Mouse (Mus musculus): ENCODE results near the gene Arhgef17. TPM values are rescaled to one million over a fixed set of nuclear protein-coding genes. Genes with fewer than 3 reads are reported as not detected.

The Arhgef17 gene
- polyA plus RNA-seq, 1 experiment from 2014 or later: 22.5 TPM

- Histone ChIP-seq H3K9me3 (ENCODE audit: low read depth, low read length) (no peaks in the 10 kb centered on the region), H3K27me3 (ENCODE audit: insufficient read depth, low read length) (no peaks in the 10 kb centered on the region), H3K27ac (ENCODE audit: low read depth) (no peak overlapping the region), H3K4me2 (no peak overlapping the region), H3K36me3 (ENCODE audit: insufficient read depth) (peaks cover 25% of the 10 kb centered on the region), H3K9ac (no peak overlapping the region), H3K4me3 (ENCODE audit: low read depth, low read length) (no peak overlapping the region), H3K4me1 (ENCODE audit: insufficient read depth) (no peaks in the 10 kb centered on the region)
- 63% methylated on average over 4 of the region's 4 CpGs for WGBS
- ATAC-seq (ENCODE audit: insufficient read depth): no peak; the same call in 1 of the 2 replicates
- TF ChIP-seq CTCF (IDR thresholded peaks at IDR 0.05; ENCODE audit: low read depth): no peak
- DNase-seq: no peak
Observed at GRCm38 (mm10) chr7:100868551-100868950, 63.4 kb downstream of the Arhgef17 start.

DNA sequence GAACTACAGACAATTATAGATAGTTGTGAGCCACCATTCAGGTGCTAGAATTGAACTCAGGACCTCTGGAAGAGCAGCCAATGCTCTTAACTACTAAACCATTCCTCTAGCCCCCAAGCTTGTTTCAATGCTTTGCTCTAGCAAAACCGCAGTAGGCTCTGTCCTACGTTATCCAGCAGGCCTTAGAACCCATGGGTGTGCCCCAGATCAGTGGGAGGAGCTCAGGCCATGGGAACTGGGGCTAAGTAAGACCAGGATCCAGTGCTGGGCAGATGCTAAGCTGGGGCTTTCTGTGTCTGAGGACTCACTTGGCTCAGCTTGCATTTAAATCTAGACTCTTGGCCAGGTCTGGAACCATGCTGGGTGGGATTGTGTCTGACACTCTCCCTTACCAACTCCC, 64.3 kb downstream of the Arhgef17 start:
- no peak overlapping the region for H3K4me2 ChIP-seq
- H3K9me3 ChIP-seq (ENCODE audit: low read depth, low read length): no peaks in the 10 kb centered on the region
- H3K4me3 ChIP-seq (ENCODE audit: low read depth, low read length): no peak overlapping the region
- no peak overlapping the region for H3K27ac ChIP-seq (ENCODE audit: low read depth)
- H3K27me3 ChIP-seq (ENCODE audit: insufficient read depth, low read length): no peaks in the 10 kb centered on the region
- no peak overlapping the region for H3K9ac ChIP-seq
- H3K4me1 ChIP-seq (ENCODE audit: insufficient read depth): no peaks in the 10 kb centered on the region
- no peak for ATAC-seq (ENCODE audit: insufficient read depth)
- DNase-seq: no peak
- peaks cover 15% of the 10 kb centered on the region for H3K36me3 ChIP-seq (ENCODE audit: insufficient read depth)
- 40% methylated on average over 2 of the region's 2 CpGs for WGBS
- no peak for TF ChIP-seq CTCF (IDR thresholded peaks at IDR 0.05; ENCODE audit: low read depth)

DNA sequence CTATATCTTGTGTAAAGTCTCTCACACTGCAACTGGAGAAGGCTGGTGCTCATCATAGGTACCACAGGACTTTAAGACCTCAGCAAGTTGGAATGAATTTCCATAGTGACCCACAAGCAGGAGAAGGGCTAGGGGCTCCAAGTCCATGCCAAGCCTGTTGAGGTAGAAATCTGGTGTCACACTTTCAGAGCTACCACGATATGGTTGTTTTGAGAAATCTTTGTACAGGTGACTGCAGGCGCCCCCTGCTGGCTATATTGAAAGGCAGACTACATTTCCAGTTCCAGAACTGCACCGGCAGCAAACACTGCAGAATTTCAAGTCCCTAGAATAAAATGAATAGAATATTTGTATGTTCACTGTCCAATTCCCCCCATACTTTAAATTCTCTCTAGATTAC, 65.2 kb downstream of the Arhgef17 start:
- no peak for ATAC-seq (ENCODE audit: insufficient read depth)
- H3K27ac ChIP-seq (ENCODE audit: low read depth): no peak overlapping the region
- 7% methylated on average over 3 of the region's 3 CpGs for WGBS
- peak; percentile 80 for TF ChIP-seq CTCF (IDR thresholded peaks at IDR 0.05; ENCODE audit: low read depth)
- peak; percentile 84 for DNase-seq
- H3K4me2 ChIP-seq: no peak overlapping the region
- H3K4me1 ChIP-seq (ENCODE audit: insufficient read depth): peaks cover 6% of the 10 kb centered on the region; the same call in 1 of the 2 replicates
- no peak overlapping the region for H3K4me3 ChIP-seq (ENCODE audit: low read depth, low read length)
- no peak overlapping the region for H3K9ac ChIP-seq
- H3K36me3 ChIP-seq (ENCODE audit: insufficient read depth): peaks cover 7% of the 10 kb centered on the region
- H3K9me3 ChIP-seq (ENCODE audit: low read depth, low read length): no peaks in the 10 kb centered on the region
- no peaks in the 10 kb centered on the region for H3K27me3 ChIP-seq (ENCODE audit: insufficient read depth, low read length)

- peak within 1 kb of the TSS; percentile 77 for H3K4me3 ChIP-seq (ENCODE audit: low read depth, low read length)
- under 1% methylated on average over 79 of the region's 91 CpGs for WGBS
- H3K9me3 ChIP-seq (ENCODE audit: low read depth, low read length): no peaks in the 10 kb centered on the region
- peak within 1 kb of the TSS; percentile 79 for H3K27ac ChIP-seq (ENCODE audit: low read depth)
- ATAC-seq (ENCODE audit: insufficient read depth) (peak; percentile 88), DNase-seq (peak; percentile 98)
- H3K36me3 ChIP-seq (ENCODE audit: insufficient read depth): no peaks in the 10 kb centered on the region
- peak; percentile 88 for TF ChIP-seq CTCF (IDR thresholded peaks at IDR 0.05; ENCODE audit: low read depth)
- peaks cover 7% of the 10 kb centered on the region; the same call in 1 of the 2 replicates for H3K4me1 ChIP-seq (ENCODE audit: insufficient read depth)
- peak within 1 kb of the TSS; percentile 96 for H3K4me2 ChIP-seq
- H3K9ac ChIP-seq: peak within 1 kb of the TSS; percentile 75
- H3K27me3 ChIP-seq (ENCODE audit: insufficient read depth, low read length): no peaks in the 10 kb centered on the region
Observed at GRCm38 (mm10) chr7:100862828-100863638, 68.9 kb downstream of the Arhgef17 start, which contains the start of gene Relt. Relt (minus strand) TSS chr7:100863446.

DNA sequence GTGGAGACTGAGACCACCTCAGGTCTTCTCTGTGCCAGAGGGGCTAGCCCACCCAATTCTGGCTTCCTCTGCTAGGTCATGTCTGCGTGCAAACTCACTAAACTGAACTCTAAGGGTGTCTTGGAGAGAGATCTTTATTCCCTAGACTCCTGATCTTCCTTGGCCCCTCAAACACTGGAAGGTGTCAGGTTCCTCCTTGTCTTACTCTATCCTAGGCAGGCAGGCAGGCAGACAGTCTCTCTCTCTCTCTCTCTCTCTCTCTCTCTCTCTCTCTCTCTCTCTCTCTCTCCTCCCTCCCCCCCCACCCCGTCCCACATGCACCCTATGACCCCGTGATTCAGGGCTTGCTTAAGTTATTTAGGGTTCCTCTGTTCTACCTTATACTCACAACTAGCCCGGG, 69.6 kb downstream of the Arhgef17 start:
- peak overlapping the region; percentile 79; the same call in 1 of the 2 replicates for H3K27ac ChIP-seq (ENCODE audit: low read depth)
- H3K4me1 ChIP-seq (ENCODE audit: insufficient read depth): peaks cover 7% of the 10 kb centered on the region; the same call in 1 of the 2 replicates
- H3K9me3 ChIP-seq (ENCODE audit: low read depth, low read length): no peaks in the 10 kb centered on the region
- no peaks in the 10 kb centered on the region for H3K27me3 ChIP-seq (ENCODE audit: insufficient read depth, low read length)
- no peak for DNase-seq
- WGBS: 9% methylated on average over 4 of the region's 4 CpGs
- peak overlapping the region; percentile 77 for H3K4me3 ChIP-seq (ENCODE audit: low read depth, low read length)
- ATAC-seq (ENCODE audit: insufficient read depth): peak; percentile 11; the same call in 1 of the 2 replicates
- no peak for TF ChIP-seq CTCF (IDR thresholded peaks at IDR 0.05; ENCODE audit: low read depth)
- H3K36me3 ChIP-seq (ENCODE audit: insufficient read depth): no peaks in the 10 kb centered on the region
- H3K9ac ChIP-seq: peak overlapping the region; percentile 75
- H3K4me2 ChIP-seq: peak overlapping the region; percentile 96

DNA sequence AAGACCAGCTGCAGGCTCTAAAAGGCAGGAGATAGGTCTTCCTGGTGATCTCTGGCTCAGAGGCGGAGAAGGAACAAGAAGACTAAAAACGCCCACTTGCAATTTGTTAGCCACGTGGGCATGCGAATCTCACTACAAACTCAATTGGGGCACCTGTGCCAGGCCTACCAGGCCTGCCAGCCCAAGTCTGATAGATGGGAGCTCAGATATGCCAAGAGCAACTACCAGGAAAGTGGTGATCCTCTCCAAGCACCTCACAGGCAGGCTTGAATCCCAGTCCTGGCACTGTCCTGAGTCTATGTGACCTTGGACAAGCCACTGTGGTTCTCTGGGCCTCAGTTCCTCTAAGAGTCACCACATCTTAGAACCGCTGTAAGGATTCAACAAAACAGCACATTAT, 70.7 kb downstream of the Arhgef17 start:
- Histone ChIP-seq H3K36me3 (ENCODE audit: insufficient read depth) (no peaks in the 10 kb centered on the region), H3K4me1 (ENCODE audit: insufficient read depth) (peaks cover 7% of the 10 kb centered on the region; the same call in 1 of the 2 replicates), H3K9me3 (ENCODE audit: low read depth, low read length) (no peaks in the 10 kb centered on the region), H3K4me2 (peak overlapping the region; percentile 18; the same call in 1 of the 2 replicates), H3K27me3 (ENCODE audit: insufficient read depth, low read length) (no peaks in the 10 kb centered on the region), H3K27ac (ENCODE audit: low read depth) (no peak overlapping the region), H3K9ac (no peak overlapping the region), H3K4me3 (ENCODE audit: low read depth, low read length) (no peak overlapping the region)
- DNase-seq (no peak), ATAC-seq (ENCODE audit: insufficient read depth) (no peak)
- WGBS: 88% methylated on average over 5 of the region's 5 CpGs
- no peak for TF ChIP-seq CTCF (IDR thresholded peaks at IDR 0.05; ENCODE audit: low read depth)

- no peak overlapping the region for H3K4me2 ChIP-seq
- H3K9ac ChIP-seq: no peak overlapping the region
- no peak for TF ChIP-seq CTCF (IDR thresholded peaks at IDR 0.05; ENCODE audit: low read depth)
- H3K27ac ChIP-seq (ENCODE audit: low read depth): no peak overlapping the region
- no peak for DNase-seq
- ATAC-seq (ENCODE audit: insufficient read depth): no peak
- H3K9me3 ChIP-seq (ENCODE audit: low read depth, low read length): no peaks in the 10 kb centered on the region
- no peaks in the 10 kb centered on the region for H3K27me3 ChIP-seq (ENCODE audit: insufficient read depth, low read length)
- H3K4me1 ChIP-seq (ENCODE audit: insufficient read depth): peaks cover 12% of the 10 kb centered on the region; the same call in 1 of the 2 replicates
- 69% methylated on average over 3 of the region's 3 CpGs for WGBS
- no peak overlapping the region for H3K4me3 ChIP-seq (ENCODE audit: low read depth, low read length)
- no peaks in the 10 kb centered on the region for H3K36me3 ChIP-seq (ENCODE audit: insufficient read depth)
Observed at GRCm38 (mm10) chr7:100860450-100860849, 71.5 kb downstream of the Arhgef17 start.
